Mouse (Mus musculus): ENCODE results near the gene Ccdc160. TPM values are rescaled to one million over a fixed set of nuclear protein-coding genes. Genes with fewer than 3 reads are reported as not detected.

The Ccdc160 gene
- polyA plus RNA-seq, 1 experiment from 2014 or later = 2.2 TPM

DNA sequence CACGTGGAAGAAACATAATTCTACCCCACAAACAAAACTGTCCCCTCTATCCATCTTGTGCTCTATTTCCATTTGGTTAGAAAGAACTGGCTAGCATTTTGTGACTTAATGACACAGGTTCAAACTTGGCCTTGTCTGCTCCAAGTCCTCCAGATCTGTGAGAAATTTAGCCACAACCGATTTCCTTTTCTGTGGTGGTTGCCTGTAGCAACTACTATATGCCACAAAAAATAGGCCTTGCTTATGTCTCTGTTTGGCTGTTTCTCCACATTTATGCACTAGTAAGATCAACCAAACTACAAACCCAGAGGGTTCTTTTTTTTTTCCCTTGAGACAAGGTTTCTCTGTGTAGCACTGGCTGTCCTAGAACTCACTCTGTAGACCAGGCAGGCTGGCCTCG lies 33.8 kb upstream of the Ccdc160 start:
- Histone ChIP-seq H3K4me2 (ENCODE audit: low read depth, low read length) (no peak overlapping the region), H3K9me3 (replicated peaks; ENCODE audit: control insufficient read depth, low read length) (no peaks in the 10 kb centered on the region), H3K9ac (replicated peaks; ENCODE audit: low read length) (no peak overlapping the region), H3K27me3 (ENCODE audit: control insufficient read depth, insufficient read depth, low read length) (no peaks in the 10 kb centered on the region), H3K4me1 (ENCODE audit: control insufficient read depth, insufficient read depth, low read length) (no peaks in the 10 kb centered on the region), H3K4me3 (ENCODE audit: low read depth, low read length) (no peak overlapping the region), H3K36me3 (replicated peaks; ENCODE audit: control insufficient read depth, insufficient read depth, low read depth, low read length) (no peaks in the 10 kb centered on the region), H3K27ac (replicated peaks; ENCODE audit: low read depth, low read length) (no peak overlapping the region)
- 83% methylated on average over 3 of the region's 3 CpGs for WGBS
- no peak for ATAC-seq (replicated peaks; ENCODE audit: insufficient number of reproducible peaks, low FRiP score, low TSS enrichment, low read depth)
- DNase-seq (ENCODE audit: low spot score) = no peak

DNA sequence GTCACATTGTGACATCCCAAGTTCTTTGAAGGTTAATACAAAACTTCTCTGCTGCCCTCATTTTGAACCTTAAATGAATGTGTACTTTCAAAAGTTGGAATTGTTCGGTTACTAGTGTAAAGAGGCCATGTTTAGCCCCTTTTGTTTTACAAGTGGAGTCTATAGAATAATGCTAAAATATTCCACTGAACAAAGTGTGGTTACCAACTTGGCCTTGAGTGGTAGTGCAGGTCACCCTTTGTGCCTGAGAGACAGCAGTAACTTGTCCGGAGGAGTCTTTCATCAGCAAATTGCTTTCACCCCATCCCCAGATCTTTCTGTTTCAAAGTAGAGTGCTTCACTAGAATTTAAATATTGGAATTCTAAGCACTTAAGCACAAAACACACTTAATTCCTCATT lies 31.8 kb upstream of the Ccdc160 start:
- Histone ChIP-seq H3K9me3 (replicated peaks; ENCODE audit: control insufficient read depth, low read length) (no peaks in the 10 kb centered on the region), H3K27ac (replicated peaks; ENCODE audit: low read depth, low read length) (no peak overlapping the region), H3K27me3 (ENCODE audit: control insufficient read depth, insufficient read depth, low read length) (no peaks in the 10 kb centered on the region), H3K4me1 (ENCODE audit: control insufficient read depth, insufficient read depth, low read length) (no peaks in the 10 kb centered on the region), H3K4me3 (ENCODE audit: low read depth, low read length) (no peak overlapping the region), H3K36me3 (replicated peaks; ENCODE audit: control insufficient read depth, insufficient read depth, low read depth, low read length) (no peaks in the 10 kb centered on the region), H3K9ac (replicated peaks; ENCODE audit: low read length) (no peak overlapping the region), H3K4me2 (ENCODE audit: low read depth, low read length) (no peak overlapping the region)
- no peak for ATAC-seq (replicated peaks; ENCODE audit: insufficient number of reproducible peaks, low FRiP score, low TSS enrichment, low read depth)
- 63% methylated on average over 2 of the region's 2 CpGs for WGBS
- no peak for DNase-seq (ENCODE audit: low spot score)

DNA sequence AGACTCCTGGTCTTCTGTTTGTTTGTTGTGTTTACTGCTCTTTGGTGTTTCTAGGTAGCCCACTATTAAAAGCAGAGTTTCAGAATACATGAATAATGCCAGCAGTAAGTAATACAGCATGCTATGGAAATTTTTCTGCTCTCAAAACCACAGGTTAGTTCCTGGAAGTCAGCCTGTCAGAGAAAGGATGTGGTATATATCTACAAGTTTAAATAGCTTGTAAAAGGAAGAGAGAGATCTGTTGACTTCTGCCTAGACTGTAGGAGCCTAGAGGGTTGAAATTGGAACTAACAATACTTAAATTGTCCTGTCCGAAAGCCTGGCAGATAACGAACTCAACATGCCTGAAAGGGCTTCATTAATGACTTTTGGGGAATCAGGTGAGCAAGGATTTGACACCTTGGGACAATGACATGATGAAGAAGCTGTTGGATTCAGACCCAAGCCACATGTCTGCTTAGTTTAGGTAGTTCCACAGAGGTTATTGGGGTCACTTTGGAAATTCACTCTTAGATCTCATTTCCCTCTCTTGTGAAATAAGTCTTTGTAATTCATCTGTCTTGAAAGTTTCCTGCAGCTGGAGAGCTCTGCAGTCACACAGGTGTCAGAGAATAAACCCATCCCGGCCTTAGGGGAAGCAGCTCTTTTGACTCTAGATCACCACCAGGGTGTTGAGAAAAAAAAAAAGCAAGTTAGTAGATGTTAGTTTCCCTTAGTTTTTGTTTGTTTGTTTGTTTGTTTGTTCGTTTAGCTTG lies 30.6 kb upstream of the Ccdc160 start:
- Histone ChIP-seq H3K4me1 (ENCODE audit: control insufficient read depth, insufficient read depth, low read length) (no peaks in the 10 kb centered on the region), H3K9ac (replicated peaks; ENCODE audit: low read length) (no peak overlapping the region), H3K4me2 (ENCODE audit: low read depth, low read length) (no peak overlapping the region), H3K4me3 (ENCODE audit: low read depth, low read length) (no peak overlapping the region), H3K9me3 (replicated peaks; ENCODE audit: control insufficient read depth, low read length) (no peaks in the 10 kb centered on the region), H3K27ac (replicated peaks; ENCODE audit: low read depth, low read length) (no peak overlapping the region), H3K27me3 (ENCODE audit: control insufficient read depth, insufficient read depth, low read length) (no peaks in the 10 kb centered on the region), H3K36me3 (replicated peaks; ENCODE audit: control insufficient read depth, insufficient read depth, low read depth, low read length) (no peaks in the 10 kb centered on the region)
- DNase-seq (ENCODE audit: low spot score) (no peak), ATAC-seq (replicated peaks; ENCODE audit: insufficient number of reproducible peaks, low FRiP score, low TSS enrichment, low read depth) (no peak)
- WGBS = 47% methylated on average over 4 of the region's 4 CpGs

DNA sequence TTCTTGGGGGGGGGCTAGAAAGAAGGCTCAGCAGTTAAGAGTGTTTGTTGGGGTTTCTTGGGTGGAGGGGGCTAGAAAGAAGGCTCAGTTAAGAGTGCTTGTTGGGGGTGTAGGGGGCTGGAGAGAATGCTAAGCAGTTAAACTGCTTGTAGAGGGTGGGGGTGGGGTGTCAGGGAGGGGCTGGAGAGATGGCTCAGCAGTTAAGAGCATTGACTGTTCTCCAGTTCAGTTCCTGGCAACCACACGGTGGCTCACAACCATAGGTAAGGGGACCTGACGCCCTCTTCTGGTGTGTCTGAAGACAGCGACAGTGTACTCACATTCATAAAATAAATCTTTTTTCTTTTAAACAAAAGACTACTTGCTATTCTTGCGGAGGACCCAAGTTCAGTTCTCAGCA lies 28.8 kb upstream of the Ccdc160 start:
- no peak overlapping the region for H3K4me3 ChIP-seq (ENCODE audit: low read depth, low read length)
- no peaks in the 10 kb centered on the region for H3K27me3 ChIP-seq (ENCODE audit: control insufficient read depth, insufficient read depth, low read length)
- DNase-seq (ENCODE audit: low spot score) = no peak
- no peak overlapping the region for H3K27ac ChIP-seq (replicated peaks; ENCODE audit: low read depth, low read length)
- ATAC-seq (replicated peaks; ENCODE audit: insufficient number of reproducible peaks, low FRiP score, low TSS enrichment, low read depth) = no peak
- H3K9me3 ChIP-seq (replicated peaks; ENCODE audit: control insufficient read depth, low read length) = no peaks in the 10 kb centered on the region
- H3K4me1 ChIP-seq (ENCODE audit: control insufficient read depth, insufficient read depth, low read length) = no peaks in the 10 kb centered on the region
- no peak overlapping the region for H3K9ac ChIP-seq (replicated peaks; ENCODE audit: low read length)
- WGBS = 64% methylated on average over 4 of the region's 4 CpGs
- H3K4me2 ChIP-seq (ENCODE audit: low read depth, low read length) = no peak overlapping the region
- H3K36me3 ChIP-seq (replicated peaks; ENCODE audit: control insufficient read depth, insufficient read depth, low read depth, low read length) = no peaks in the 10 kb centered on the region

DNA sequence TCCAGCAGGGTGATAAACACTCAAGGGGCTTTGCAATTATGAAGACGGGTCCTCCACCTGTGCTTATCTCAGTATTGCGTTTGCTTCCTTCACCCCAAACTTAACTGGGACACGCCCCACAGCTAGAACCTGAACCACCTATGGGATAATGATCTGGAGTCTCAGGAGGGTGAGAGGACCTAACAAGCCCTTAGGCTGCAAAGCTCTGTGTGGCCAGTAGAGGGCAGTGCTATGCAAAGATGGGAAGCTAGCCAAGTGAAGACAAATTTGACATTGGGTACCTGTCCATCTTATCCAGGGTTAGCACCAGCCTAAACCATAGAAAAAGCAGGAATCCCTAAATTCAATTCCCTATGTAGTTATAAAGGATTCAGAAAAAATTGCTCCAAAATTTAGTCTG lies 15.0 kb upstream of the Ccdc160 start:
- Histone ChIP-seq H3K27ac (replicated peaks; ENCODE audit: low read depth, low read length) (no peak overlapping the region), H3K9ac (replicated peaks; ENCODE audit: low read length) (no peak overlapping the region), H3K9me3 (replicated peaks; ENCODE audit: control insufficient read depth, low read length) (no peaks in the 10 kb centered on the region), H3K4me1 (ENCODE audit: control insufficient read depth, insufficient read depth, low read length) (no peaks in the 10 kb centered on the region), H3K27me3 (ENCODE audit: control insufficient read depth, insufficient read depth, low read length) (no peaks in the 10 kb centered on the region), H3K4me2 (ENCODE audit: low read depth, low read length) (no peak overlapping the region), H3K4me3 (ENCODE audit: low read depth, low read length) (no peak overlapping the region), H3K36me3 (replicated peaks; ENCODE audit: control insufficient read depth, insufficient read depth, low read depth, low read length) (no peaks in the 10 kb centered on the region)
- 71% methylated on average over 3 of the region's 3 CpGs for WGBS
- DNase-seq (ENCODE audit: low spot score) (peak; percentile 54), ATAC-seq (replicated peaks; ENCODE audit: insufficient number of reproducible peaks, low FRiP score, low TSS enrichment, low read depth) (no peak)

DNA sequence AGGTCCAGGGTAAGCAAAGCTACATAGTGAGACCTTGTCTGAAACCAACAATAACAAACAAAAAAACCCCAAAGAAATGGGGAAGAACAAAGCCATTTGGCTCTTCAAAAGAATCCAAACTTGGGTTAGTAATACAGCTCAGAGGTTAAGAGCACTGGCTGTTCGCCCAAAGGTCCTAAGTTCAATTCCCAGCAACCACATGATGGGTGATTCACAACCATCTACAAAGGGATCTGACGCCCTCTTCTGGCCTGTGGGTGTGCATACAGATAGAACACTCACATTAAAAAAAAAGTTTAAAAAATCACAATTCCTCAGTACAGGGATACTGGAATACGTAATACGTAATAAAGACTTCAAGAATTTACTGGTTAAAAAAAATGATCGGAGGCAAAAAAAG lies 13.3 kb upstream of the Ccdc160 start:
- H3K9ac ChIP-seq (replicated peaks; ENCODE audit: low read length) = no peak overlapping the region
- H3K27me3 ChIP-seq (ENCODE audit: control insufficient read depth, insufficient read depth, low read length) = no peaks in the 10 kb centered on the region
- no peaks in the 10 kb centered on the region for H3K36me3 ChIP-seq (replicated peaks; ENCODE audit: control insufficient read depth, insufficient read depth, low read depth, low read length)
- H3K27ac ChIP-seq (replicated peaks; ENCODE audit: low read depth, low read length) = no peak overlapping the region
- DNase-seq (ENCODE audit: low spot score) (no peak), ATAC-seq (replicated peaks; ENCODE audit: insufficient number of reproducible peaks, low FRiP score, low TSS enrichment, low read depth) (no peak)
- no peaks in the 10 kb centered on the region for H3K4me1 ChIP-seq (ENCODE audit: control insufficient read depth, insufficient read depth, low read length)
- 77% methylated on average over 5 of the region's 5 CpGs for WGBS
- no peak overlapping the region for H3K4me3 ChIP-seq (ENCODE audit: low read depth, low read length)
- H3K4me2 ChIP-seq (ENCODE audit: low read depth, low read length) = no peak overlapping the region
- no peaks in the 10 kb centered on the region for H3K9me3 ChIP-seq (replicated peaks; ENCODE audit: control insufficient read depth, low read length)

DNA sequence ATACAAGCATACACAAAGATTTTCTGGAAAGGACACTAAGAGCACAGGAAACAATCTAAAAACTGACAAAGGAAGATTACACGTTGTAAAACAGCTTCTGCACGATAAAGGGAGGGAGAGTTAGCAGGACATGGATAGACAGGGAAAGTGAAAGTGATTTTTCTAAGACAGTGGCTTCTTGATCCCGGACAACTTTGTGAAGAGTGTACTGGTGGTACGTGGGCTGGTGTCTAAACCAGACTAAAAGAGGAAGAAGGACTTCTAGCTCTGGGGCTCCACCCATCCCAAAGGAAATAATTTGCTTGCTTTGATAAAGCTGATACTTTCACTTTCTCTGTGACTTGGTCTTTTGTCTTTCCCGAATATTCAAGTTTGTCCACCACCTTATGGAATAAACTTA lies 7.1 kb upstream of the Ccdc160 start:
- no peaks in the 10 kb centered on the region for H3K27me3 ChIP-seq (ENCODE audit: control insufficient read depth, insufficient read depth, low read length)
- H3K27ac ChIP-seq (replicated peaks; ENCODE audit: low read depth, low read length) = no peak overlapping the region
- no peaks in the 10 kb centered on the region for H3K36me3 ChIP-seq (replicated peaks; ENCODE audit: control insufficient read depth, insufficient read depth, low read depth, low read length)
- H3K4me2 ChIP-seq (ENCODE audit: low read depth, low read length) = no peak overlapping the region
- no peak overlapping the region for H3K4me3 ChIP-seq (ENCODE audit: low read depth, low read length)
- no peaks in the 10 kb centered on the region for H3K9me3 ChIP-seq (replicated peaks; ENCODE audit: control insufficient read depth, low read length)
- no peaks in the 10 kb centered on the region for H3K4me1 ChIP-seq (ENCODE audit: control insufficient read depth, insufficient read depth, low read length)
- WGBS = 81% methylated on average over 5 of the region's 5 CpGs
- DNase-seq (ENCODE audit: low spot score) (no peak), ATAC-seq (replicated peaks; ENCODE audit: insufficient number of reproducible peaks, low FRiP score, low TSS enrichment, low read depth) (no peak)
- H3K9ac ChIP-seq (replicated peaks; ENCODE audit: low read length) = no peak overlapping the region

DNA sequence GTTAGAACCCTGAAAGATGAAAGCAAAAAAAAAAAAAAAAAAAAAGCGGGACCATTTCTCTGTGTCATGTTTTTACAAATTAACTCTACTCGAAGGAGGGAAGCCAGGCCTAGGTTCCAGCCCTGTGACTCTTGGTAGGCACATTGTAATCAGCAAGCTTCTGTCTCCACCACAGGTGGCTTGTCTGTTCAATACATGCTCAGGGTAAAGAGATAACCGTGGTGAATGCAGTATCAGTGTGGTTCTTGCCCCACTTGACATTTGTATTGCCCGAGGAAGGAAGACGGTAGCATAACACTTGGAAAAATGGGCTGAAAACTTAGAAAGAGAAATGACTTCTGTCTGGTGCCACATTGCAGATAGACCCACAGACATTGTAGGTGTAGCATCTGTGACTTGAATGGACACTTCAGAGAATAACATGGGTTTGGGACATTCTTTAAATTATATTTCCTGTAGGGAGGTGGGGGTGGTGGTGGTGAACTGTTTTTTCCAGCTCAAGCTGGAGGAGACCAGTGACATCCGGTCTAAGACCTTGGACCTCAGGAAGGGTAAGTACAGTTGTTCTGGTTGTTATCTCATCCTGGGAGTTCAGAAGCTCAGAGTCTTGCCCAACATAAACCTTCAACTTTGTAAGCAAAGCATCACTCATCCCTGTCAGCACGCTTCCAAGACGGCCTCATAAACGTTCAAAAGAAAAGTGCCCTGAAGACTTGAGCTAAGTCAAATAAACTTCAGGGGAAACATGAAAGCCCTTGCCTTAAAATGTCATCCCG lies 1.1 kb downstream of the Ccdc160 start:
- no peaks in the 10 kb centered on the region for H3K27me3 ChIP-seq (ENCODE audit: control insufficient read depth, insufficient read depth, low read length)
- ATAC-seq (replicated peaks; ENCODE audit: insufficient number of reproducible peaks, low FRiP score, low TSS enrichment, low read depth) = no peak
- DNase-seq (ENCODE audit: low spot score) = no peak
- no peaks in the 10 kb centered on the region for H3K36me3 ChIP-seq (replicated peaks; ENCODE audit: control insufficient read depth, insufficient read depth, low read depth, low read length)
- 44% methylated on average over 9 of the region's 10 CpGs for WGBS
- no peak overlapping the region for H3K4me3 ChIP-seq (ENCODE audit: low read depth, low read length)
- no peaks in the 10 kb centered on the region for H3K9me3 ChIP-seq (replicated peaks; ENCODE audit: control insufficient read depth, low read length)
- no peak overlapping the region for H3K9ac ChIP-seq (replicated peaks; ENCODE audit: low read length)
- H3K4me2 ChIP-seq (ENCODE audit: low read depth, low read length) = no peak overlapping the region
- no peaks in the 10 kb centered on the region for H3K4me1 ChIP-seq (ENCODE audit: control insufficient read depth, insufficient read depth, low read length)
- H3K27ac ChIP-seq (replicated peaks; ENCODE audit: low read depth, low read length) = no peak overlapping the region
